Mouse (Mus musculus) CD8-positive naive resting alpha-beta T cell, adult 2 months (primary cell): Measurements from ENCODE around the gene Tle6.
"Not testable (repeated sequence)": the region's sequence is repeated elsewhere in the genome, so short reads cannot be mapped to it uniquely, and the experiment has no call there.

Experiments
- DNase-seq, 2 experiments: peaks; one replicate each; pipeline ENCODE4 v3.0.0; 2022; ENCODE audit warnings: low read depth in 2 of 2, low spot score in 2 of 2

Tle6 gene

GRCm38 (mm10) chr10:81600738-81601203 is at the start of gene Tle6:
Gene Tle6, minus strand, starts transcription at chr10:81601073.
- DNase-seq, result peak; percentile 56 to 60

- peak; percentile 68 to 75 for DNase-seq
Observed at GRCm38 (mm10) chr10:81648803-81649775, 48.2 kb upstream of the Tle6 start, which contains the start of gene Gm10778. Gene Gm10778, plus strand, starts transcription at chr10:81649059.

GRCm38 (mm10) chr10:81646015-81646555 is 45.2 kb upstream of the Tle6 start:
- no peak for DNase-seq

- no peak for DNase-seq
Observed at GRCm38 (mm10) chr10:81645391-81645790, 44.5 kb upstream of the Tle6 start.

GRCm38 (mm10) chr10:81644716-81645115 is 43.8 kb upstream of the Tle6 start:
- DNase-seq, result no peak

- DNase-seq, result no peak
Observed at GRCm38 (mm10) chr10:81644162-81644561, 43.3 kb upstream of the Tle6 start.

- DNase-seq, result peak; percentile 90 to 92
Observed at GRCm38 (mm10) chr10:81643449-81644055, 42.7 kb upstream of the Tle6 start.

GRCm38 (mm10) chr10:81642648-81643448 is 42.0 kb upstream of the Tle6 start:
- no peak for DNase-seq

GRCm38 (mm10) chr10:81641978-81642647 is 41.2 kb upstream of the Tle6 start:
- DNase-seq, result no peak

- no peak for DNase-seq
Observed at GRCm38 (mm10) chr10:81641566-81641965, 40.7 kb upstream of the Tle6 start.

- not testable (repeated sequence) for DNase-seq
Observed at GRCm38 (mm10) chr10:81640825-81641224, 40.0 kb upstream of the Tle6 start.

GRCm38 (mm10) chr10:81638101-81638500 is 37.2 kb upstream of the Tle6 start:
- DNase-seq, result no peak

GRCm38 (mm10) chr10:81636338-81636737 is 35.5 kb upstream of the Tle6 start:
- no peak for DNase-seq

- DNase-seq, result peak; percentile 72 to 82
Observed at GRCm38 (mm10) chr10:81633253-81634099, 32.6 kb upstream of the Tle6 start.

- DNase-seq, result no peak
Observed at GRCm38 (mm10) chr10:81628390-81628789, 27.5 kb upstream of the Tle6 start, which contains the start of gene Ankrd24. Gene Ankrd24, plus strand, starts transcription at chr10:81628540.

- DNase-seq, result no peak
Observed at GRCm38 (mm10) chr10:81627836-81628220, 27.0 kb upstream of the Tle6 start.

GRCm38 (mm10) chr10:81626994-81627835 is 26.3 kb upstream of the Tle6 start, which contains the start of gene Sirt6:
Gene Sirt6, minus strand, starts transcription at chr10:81627797.
- DNase-seq, result peak; percentile 92 to 94
